Mouse (Mus musculus) heart, postnatal 4 days (tissue): ENCODE measurements around the gene Pdcd4. TPM values are rescaled to one million over a fixed set of nuclear protein-coding genes. Genes with fewer than 3 reads are reported as not detected.

ENCODE experiments used
- DNase-seq: peaks from one replicate; pipeline ENCODE4 v3.0.0; 2021
- total RNA-seq, 2 experiments: library from RNA; stranded (reverse); gene quantifications; 2 replicates each; pipeline ENCODE4 v1.2.3; 2021

Gene Pdcd4
- total RNA-seq, 2 experiments from 2014 or later: 19.9 to 22.3 TPM

GRCm38 (mm10) chr19:53871502-53871901 lies 20.5 kb upstream of the Pdcd4 start:
- no peak for DNase-seq

GRCm38 (mm10) chr19:53872994-53873713 lies 18.9 kb upstream of the Pdcd4 start:
- no peak for DNase-seq

GRCm38 (mm10) chr19:53875246-53875645 lies 16.8 kb upstream of the Pdcd4 start:
- no peak for DNase-seq

- DNase-seq: no peak
Observed at GRCm38 (mm10) chr19:53877779-53878178, 14.3 kb upstream of the Pdcd4 start.

- DNase-seq: no peak
Observed at GRCm38 (mm10) chr19:53880460-53880859, 11.6 kb upstream of the Pdcd4 start.

GRCm38 (mm10) chr19:53881786-53882185 lies 10.2 kb upstream of the Pdcd4 start:
- no peak for DNase-seq

GRCm38 (mm10) chr19:53885450-53885849 lies 6.6 kb upstream of the Pdcd4 start:
- DNase-seq: no peak

GRCm38 (mm10) chr19:53886576-53887370 lies 5.3 kb upstream of the Pdcd4 start:
- DNase-seq: no peak

GRCm38 (mm10) chr19:53887822-53888221 lies 4.2 kb upstream of the Pdcd4 start:
- DNase-seq: no peak

GRCm38 (mm10) chr19:53888331-53888730 lies 3.7 kb upstream of the Pdcd4 start:
- no peak for DNase-seq

GRCm38 (mm10) chr19:53889555-53889954 lies 2.5 kb upstream of the Pdcd4 start:
- peak; percentile 3 for DNase-seq

- DNase-seq: no peak
Observed at GRCm38 (mm10) chr19:53890274-53890673, 1.8 kb upstream of the Pdcd4 start.

GRCm38 (mm10) chr19:53890781-53891251 lies 1.2 kb upstream of the Pdcd4 start:
- DNase-seq: peak; percentile 15

GRCm38 (mm10) chr19:53891569-53891968 lies 462 bp upstream of the Pdcd4 start:
- no peak for DNase-seq

GRCm38 (mm10) chr19:53892838-53893359 lies 868 bp downstream of the Pdcd4 start:
- no peak for DNase-seq

GRCm38 (mm10) chr19:53893711-53894171 lies 1.7 kb downstream of the Pdcd4 start:
- peak; percentile 44 for DNase-seq

GRCm38 (mm10) chr19:53894538-53895121 lies 2.6 kb downstream of the Pdcd4 start:
- no peak for DNase-seq

GRCm38 (mm10) chr19:53898046-53898445 lies 6.0 kb downstream of the Pdcd4 start:
- no peak for DNase-seq

- DNase-seq: no peak
Observed at GRCm38 (mm10) chr19:53898498-53898897, 6.5 kb downstream of the Pdcd4 start.

- DNase-seq: no peak
Observed at GRCm38 (mm10) chr19:53898970-53899900, 7.2 kb downstream of the Pdcd4 start.

- DNase-seq: no peak
Observed at GRCm38 (mm10) chr19:53899941-53900610, 8.0 kb downstream of the Pdcd4 start.
